Mouse (Mus musculus) liver, embryonic 16.5 days (tissue): ENCODE results near the gene Fkbp10. TPM values are rescaled to one million over a fixed set of nuclear protein-coding genes. Genes with fewer than 3 reads are reported as not detected.

Source experiments
- ATAC-seq: fragments of 200-750 bp; cut with Nextera tagmentation; 2 replicates; pipeline ENCODE4 v1.8.0; 2017; ENCODE audit warnings: low read depth, mild to moderate bottlenecking, moderate number of reproducible peaks, moderate library complexity
- H3K27ac ChIP-seq: fragments of 300-500 bp; sonication (generic); 2 replicates; pipeline ENCODE4 v1.5.1; 2014; ENCODE audit warnings: mild to moderate bottlenecking, low read length
- H3K27me3 ChIP-seq: fragments of 300-500 bp; sonication (generic); 2 replicates; pipeline ENCODE4 v1.6.1; 2014; ENCODE audit warnings: low read depth, low read length, mixed read lengths; ENCODE audit not compliant: control insufficient read depth, insufficient read depth
- H3K36me3 ChIP-seq: fragments of 300-500 bp; sonication (generic); 2 replicates; pipeline ENCODE4 v1.6.1; 2014; ENCODE audit warnings: mild to moderate bottlenecking; ENCODE audit not compliant: control insufficient read depth, insufficient read depth
- H3K4me1 ChIP-seq: fragments of 300-500 bp; sonication (generic); 2 replicates; pipeline ENCODE4 v1.6.1; 2014; ENCODE audit warnings: low read depth, low read length, mixed read lengths; ENCODE audit not compliant: control insufficient read depth
- H3K4me2 ChIP-seq: fragments of 300-500 bp; sonication (generic); 2 replicates; pipeline ENCODE4 v1.6.1; 2014; ENCODE audit warnings: low read depth, low read length, mixed read lengths
- H3K4me3 ChIP-seq: fragments of 300-500 bp; sonication (generic); 2 replicates; pipeline ENCODE4 v1.5.1; 2014; ENCODE audit warnings: low read depth, mild to moderate bottlenecking, low read length
- H3K9ac ChIP-seq: fragments of 300-500 bp; sonication (generic); 2 replicates; pipeline ENCODE4 v1.6.1; 2014; ENCODE audit warnings: low read depth, low read length
- H3K9me3 ChIP-seq: fragments of 300-500 bp; sonication (generic); replicated peaks from 2 replicates; pipeline ENCODE4 v1.6.1; 2016; ENCODE audit warnings: low read length; ENCODE audit not compliant: control insufficient read depth
- WGBS: fragments of 180-500 bp; shearing (Covaris S2); extraction: QIAGEN DNeasy Blood & Tissue Kit; methylation state at CpG from one replicate; pipeline ENCODE4 v1.1.7; 2014; ENCODE audit not compliant: insufficient replicate concordance; 5-methylcytosine and 5-hydroxymethylcytosine counted together
- polyA plus RNA-seq: library from polyadenylated mRNA; unstranded; fragments of >200 nt; fragmentation: Nextera tagmentation; extraction: Ambion mirVana; gene quantifications from 2 replicates; pipeline ENCODE4 v1.2.1, GENCODE M21; 2015

The Fkbp10 gene
- polyA plus RNA-seq, 1 experiment from 2014 or later = 8.4 TPM

DNA sequence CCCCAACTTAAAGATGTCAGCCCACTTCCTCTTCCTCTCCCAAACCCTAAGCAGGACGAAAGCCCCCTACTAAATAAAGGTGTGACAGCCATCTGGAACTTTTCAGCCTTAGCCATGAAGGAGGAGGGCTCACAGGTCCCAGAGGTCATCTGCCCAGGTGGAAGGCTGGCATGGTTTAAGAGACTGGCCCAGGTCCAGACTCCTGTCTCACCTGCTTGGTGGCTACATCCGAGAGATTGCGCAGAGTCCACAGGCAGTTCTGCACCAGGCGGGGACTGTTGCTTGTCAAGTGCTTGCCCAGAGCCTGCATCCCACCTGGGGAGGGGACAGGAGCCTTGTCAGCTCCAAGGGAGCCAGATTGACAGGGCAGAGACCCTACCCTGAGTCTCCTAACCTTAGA is 36.2 kb upstream of the Fkbp10 start:
- H3K27me3 ChIP-seq = no peaks in the 10 kb centered on the region
- 69% methylated on average over 4 of the region's 4 CpGs for WGBS
- no peaks in the 10 kb centered on the region for H3K9me3 ChIP-seq
- H3K36me3 ChIP-seq = peaks cover 3% of the 10 kb centered on the region
- H3K4me2 ChIP-seq = no peak overlapping the region
- H3K4me1 ChIP-seq = no peaks in the 10 kb centered on the region
- H3K27ac ChIP-seq = no peak overlapping the region
- no peak for ATAC-seq
- no peak overlapping the region for H3K4me3 ChIP-seq
- H3K9ac ChIP-seq = no peak overlapping the region

- H3K36me3 ChIP-seq = peaks cover 3% of the 10 kb centered on the region; the same call in 1 of the 2 replicates
- no peak overlapping the region for H3K27ac ChIP-seq
- 69% methylated on average over 6 of the region's 6 CpGs for WGBS
- H3K4me2 ChIP-seq = no peak overlapping the region
- no peak for ATAC-seq
- H3K27me3 ChIP-seq = no peaks in the 10 kb centered on the region
- no peak overlapping the region for H3K4me3 ChIP-seq
- H3K4me1 ChIP-seq = no peaks in the 10 kb centered on the region
- no peaks in the 10 kb centered on the region for H3K9me3 ChIP-seq
- H3K9ac ChIP-seq = no peak overlapping the region
Measured at GRCm38 (mm10) chr11:100382682-100383081, 32.8 kb upstream of the Fkbp10 start.

DNA sequence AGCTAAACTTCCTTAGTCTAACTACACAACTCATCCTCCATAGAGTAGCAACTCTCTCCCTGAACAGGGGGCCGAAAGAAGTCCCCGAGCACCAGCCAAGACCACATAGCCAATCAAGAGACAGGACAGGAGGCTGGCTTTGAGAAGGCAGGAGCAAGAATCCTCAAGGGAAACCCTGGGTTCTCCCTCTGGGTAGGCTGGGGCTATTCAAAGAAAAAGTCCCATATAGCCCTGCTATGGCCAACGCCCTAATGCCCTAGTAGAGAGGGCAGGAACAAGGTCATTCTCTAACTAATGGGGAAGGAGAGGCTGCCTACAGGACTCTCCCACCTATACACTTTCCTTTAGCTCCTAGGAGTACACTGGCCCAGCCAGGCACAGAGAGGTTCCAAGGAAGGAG is 30.5 kb upstream of the Fkbp10 start:
- Histone ChIP-seq H3K27ac (no peak overlapping the region), H3K4me2 (no peak overlapping the region), H3K9ac (no peak overlapping the region), H3K4me1 (peaks cover 15% of the 10 kb centered on the region), H3K4me3 (no peak overlapping the region), H3K36me3 (no peaks in the 10 kb centered on the region; the same call in 1 of the 2 replicates), H3K9me3 (no peaks in the 10 kb centered on the region), H3K27me3 (no peaks in the 10 kb centered on the region)
- 56% methylated on average over 3 of the region's 3 CpGs for WGBS
- no peak for ATAC-seq

DNA sequence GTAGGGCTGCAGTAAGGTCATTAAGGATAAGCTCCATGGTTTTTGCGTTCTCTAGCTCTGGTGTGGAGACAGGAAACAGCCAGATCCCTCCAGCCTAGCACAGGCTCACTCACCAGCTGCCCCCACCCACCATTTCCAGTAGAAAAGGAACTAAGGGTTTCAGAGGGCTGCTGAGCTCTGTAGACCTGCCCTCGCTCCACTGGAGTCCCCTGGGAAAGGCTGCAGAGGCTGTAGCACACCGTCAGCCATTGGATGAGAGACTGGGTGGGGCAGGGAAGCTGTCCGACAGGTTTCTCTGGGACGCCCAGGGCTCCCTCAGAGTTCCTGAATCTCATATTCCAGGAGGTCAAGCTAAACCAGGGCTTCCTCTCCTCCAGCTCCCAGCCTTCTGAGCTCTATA is 28.9 kb upstream of the Fkbp10 start:
- Histone ChIP-seq H3K4me3 (no peak overlapping the region), H3K9me3 (no peaks in the 10 kb centered on the region), H3K9ac (no peak overlapping the region), H3K4me1 (peaks cover 26% of the 10 kb centered on the region), H3K36me3 (no peaks in the 10 kb centered on the region; the same call in 1 of the 2 replicates), H3K27ac (no peak overlapping the region), H3K27me3 (no peaks in the 10 kb centered on the region), H3K4me2 (no peak overlapping the region)
- WGBS = 35% methylated on average over 5 of the region's 5 CpGs
- ATAC-seq = no peak

- 67% methylated on average over 6 of the region's 6 CpGs for WGBS
- H3K9ac ChIP-seq = no peak overlapping the region
- H3K27me3 ChIP-seq = no peaks in the 10 kb centered on the region
- no peak overlapping the region for H3K4me2 ChIP-seq
- H3K9me3 ChIP-seq = no peaks in the 10 kb centered on the region
- no peak overlapping the region for H3K4me3 ChIP-seq
- no peak for ATAC-seq
- peaks cover 26% of the 10 kb centered on the region for H3K4me1 ChIP-seq
- no peaks in the 10 kb centered on the region; the same call in 1 of the 2 replicates for H3K36me3 ChIP-seq
- no peak overlapping the region for H3K27ac ChIP-seq
Measured at GRCm38 (mm10) chr11:100387111-100387510, 28.4 kb upstream of the Fkbp10 start.

- H3K27ac ChIP-seq = no peak overlapping the region
Measured at GRCm38 (mm10) chr11:100387589-100388375, 27.7 kb upstream of the Fkbp10 start.

DNA sequence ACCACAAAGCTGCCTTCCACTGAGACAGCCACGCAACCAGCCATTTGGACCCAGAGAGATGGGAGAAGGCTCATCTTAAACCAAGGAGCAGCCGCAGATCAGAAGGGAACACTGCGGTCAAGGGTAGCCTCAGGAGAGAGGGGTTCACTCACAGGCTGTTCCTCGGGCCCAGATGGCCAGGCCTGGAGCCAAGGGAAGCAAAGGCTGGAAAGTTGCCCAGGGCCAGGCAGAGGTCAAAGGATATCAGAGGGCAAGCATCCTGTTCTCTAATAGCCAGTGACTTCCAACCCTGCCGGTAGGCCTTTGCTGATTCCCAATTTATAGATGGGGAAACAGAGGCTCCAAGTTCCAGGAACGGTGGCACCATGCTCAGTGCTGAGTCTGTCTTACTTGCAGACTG is 26.9 kb upstream of the Fkbp10 start:
- Histone ChIP-seq H3K27ac (no peak overlapping the region), H3K9ac (no peak overlapping the region), H3K4me3 (no peak overlapping the region), H3K9me3 (no peaks in the 10 kb centered on the region), H3K4me1 (peaks cover 26% of the 10 kb centered on the region), H3K27me3 (no peaks in the 10 kb centered on the region), H3K4me2 (no peak overlapping the region), H3K36me3 (no peaks in the 10 kb centered on the region)
- 64% methylated on average over 6 of the region's 6 CpGs for WGBS
- 0 out of 2 replicates have a peak, but pooled peaks have one; percentile 28 for ATAC-seq

More at GRCm38 (mm10) chr11:100387589-100388375, 27.7 kb upstream of the Fkbp10 start:
- Histone ChIP-seq H3K4me3 (no peak overlapping the region), H3K9me3 (no peaks in the 10 kb centered on the region), H3K36me3 (no peaks in the 10 kb centered on the region; the same call in 1 of the 2 replicates), H3K4me1 (peaks cover 26% of the 10 kb centered on the region), H3K27me3 (no peaks in the 10 kb centered on the region), H3K4me2 (no peak overlapping the region), H3K9ac (no peak overlapping the region)
- WGBS = 49% methylated on average over 14 of the region's 14 CpGs
- no peak for ATAC-seq

DNA sequence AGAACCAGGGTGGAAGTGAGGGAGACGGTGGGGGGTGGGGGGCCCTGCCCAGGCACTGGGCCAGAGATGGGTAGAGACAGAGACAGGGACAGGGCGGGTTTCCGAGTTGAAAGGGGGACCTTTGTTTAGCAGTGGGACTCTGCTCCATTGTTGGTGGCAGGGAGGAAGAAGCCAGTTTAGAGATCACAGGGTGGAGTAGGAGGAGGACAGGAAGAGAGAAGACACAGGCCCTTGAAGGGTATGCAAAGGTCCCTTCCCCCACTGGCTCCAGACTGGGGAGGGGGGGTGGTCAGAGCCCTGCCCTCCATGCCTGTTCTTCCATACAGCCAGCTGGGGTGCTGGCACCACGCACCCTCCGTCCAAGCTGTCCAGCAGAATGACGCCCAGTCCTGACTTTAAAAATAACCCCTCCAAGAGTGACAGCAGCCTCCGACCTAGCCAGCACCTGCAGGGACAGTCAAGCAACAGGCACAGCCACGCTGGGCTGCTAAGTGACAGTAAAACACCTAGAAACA is 25.5 kb upstream of the Fkbp10 start:
- H3K9me3 ChIP-seq = no peaks in the 10 kb centered on the region
- no peak overlapping the region for H3K9ac ChIP-seq
- H3K27ac ChIP-seq = no peak overlapping the region
- no peak for ATAC-seq
- H3K4me3 ChIP-seq = no peak overlapping the region
- WGBS = 57% methylated on average over 8 of the region's 8 CpGs
- H3K36me3 ChIP-seq = no peaks in the 10 kb centered on the region
- peaks cover 39% of the 10 kb centered on the region for H3K4me1 ChIP-seq
- no peaks in the 10 kb centered on the region; the same call in 1 of the 2 replicates for H3K27me3 ChIP-seq
- H3K4me2 ChIP-seq = no peak overlapping the region
